Mouse (Mus musculus) layer of hippocampus, adult 18-20 months (tissue): ENCODE results near the gene Gna11. TPM values are rescaled to one million over a fixed set of nuclear protein-coding genes. Genes with fewer than 3 reads are reported as not detected.
A peak's percentile ranks its signal among the peaks of the same experiment; 100 is the strongest.

Experiments
- DNase-seq, 2 experiments: peaks; one replicate each; pipeline ENCODE4 v3.0.0; 2022; ENCODE audit warnings: low spot score in 2 of 2
- long read RNA-seq: library from polyadenylated mRNA; stranded (forward); transcript quantifications from one replicate; pipeline ENCODE4 v2.0.0, GENCODE M21; 2021
- total RNA-seq, 2 experiments: library from RNA; stranded (reverse); gene quantifications; 2 replicates each; pipeline ENCODE4 v1.2.3; 2021

Gna11 gene
- total RNA-seq: 100 to 1,000 TPM; 124 to 126 TPM
- long read RNA-seq, transcript Gna11-201 (7 exons, 3,414 nt): major isoform, 236 of 269 reads
- long read RNA-seq, partial matches to known transcripts: 20 of 269 reads
- long read RNA-seq, other reads (novel, unspliced or antisense): 11 of 269 reads

DNA sequence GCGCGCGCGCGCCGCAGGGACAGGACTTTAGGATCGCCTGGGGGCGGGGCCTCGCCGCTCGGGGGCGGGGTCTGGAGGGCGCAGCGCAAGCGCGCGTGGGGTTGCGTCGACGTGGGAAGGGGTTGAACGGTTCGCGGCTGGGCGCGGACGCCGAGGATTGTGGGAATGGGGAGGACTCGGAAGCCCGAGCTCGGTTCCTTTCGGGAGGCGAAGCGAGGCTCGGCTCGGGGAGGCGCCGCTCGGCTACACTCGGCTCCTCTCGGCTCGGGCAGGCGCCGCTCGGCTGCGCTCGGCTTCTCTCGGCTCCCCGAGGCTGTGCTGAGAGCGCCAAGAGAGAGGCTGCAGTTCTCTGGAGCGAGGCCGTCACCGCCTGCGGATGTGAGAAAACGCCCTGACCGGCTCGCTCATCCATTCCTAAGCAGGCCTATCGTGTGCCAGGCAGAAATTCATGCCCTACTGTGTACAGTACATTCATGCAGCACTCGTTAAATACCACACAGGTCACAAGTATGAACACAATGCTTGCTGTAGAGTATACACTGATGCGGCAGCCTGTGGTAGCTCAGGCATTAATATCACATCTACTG, at the start of gene Gna11:
TSS of gene Gna11 (minus strand) at position 30 of the 587 bp plus-strand sequence.
- peak; percentile 100 for DNase-seq

DNA sequence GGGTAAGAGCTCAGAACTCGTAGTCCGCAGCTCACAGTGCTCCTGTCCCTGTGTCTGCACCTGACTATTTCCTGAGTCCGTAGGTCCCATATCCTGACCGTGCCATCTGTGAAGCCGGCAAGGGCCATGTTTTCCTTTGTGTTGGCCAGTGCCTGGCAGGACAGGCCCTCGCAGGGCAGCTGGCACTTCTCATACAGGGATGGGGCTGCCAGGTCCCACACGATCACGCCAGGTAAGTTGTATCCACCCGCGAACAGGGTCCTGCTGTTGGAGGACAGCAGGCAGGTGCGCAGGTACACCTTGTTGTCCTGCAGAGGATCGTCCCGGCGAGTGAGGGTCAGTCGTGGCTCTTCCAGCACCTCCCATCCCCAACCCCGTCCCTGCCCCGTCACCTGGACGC, 48.9 kb upstream of the Gna11 start:
- DNase-seq: no peak

DNA sequence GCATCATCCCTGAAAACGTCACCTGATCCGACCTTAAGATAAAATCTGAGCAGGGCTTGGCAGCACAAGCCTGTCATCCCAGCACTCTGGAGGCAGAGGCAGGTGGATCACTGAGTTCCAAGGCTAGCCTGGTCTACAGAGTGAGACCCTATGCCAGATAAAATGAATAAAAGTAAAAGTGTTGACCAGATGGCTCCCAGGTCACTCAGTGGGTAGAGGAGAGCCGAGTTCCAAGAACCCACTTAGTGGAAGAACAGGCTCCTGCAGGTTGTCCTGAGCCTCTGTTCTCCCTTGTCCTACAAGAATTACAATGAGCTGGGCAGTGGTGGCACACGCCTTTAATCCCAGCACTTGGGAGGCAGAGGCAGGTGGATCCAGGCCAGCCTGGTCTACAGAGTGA, 48.2 kb upstream of the Gna11 start:
- no peak for DNase-seq

DNA sequence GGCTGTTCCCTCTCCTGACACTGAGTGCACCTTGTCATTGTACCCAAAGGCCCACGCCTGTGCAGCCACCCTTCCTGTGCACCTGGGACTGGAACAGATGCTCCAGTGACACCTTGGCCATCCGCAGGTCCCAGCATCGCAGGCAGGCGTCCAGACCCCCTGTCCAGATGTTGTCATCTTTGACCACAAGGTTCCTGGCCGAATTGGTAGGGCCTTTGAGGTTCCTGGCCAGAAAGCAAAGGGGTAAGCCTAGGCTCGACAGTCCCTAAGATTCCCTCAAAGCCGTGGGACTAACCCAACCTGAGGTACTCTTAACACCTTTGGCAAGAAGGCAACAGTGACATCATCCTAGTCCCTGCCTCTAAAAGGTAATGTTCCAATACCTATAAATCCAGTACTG, 47.6 kb upstream of the Gna11 start:
- no peak for DNase-seq

DNA sequence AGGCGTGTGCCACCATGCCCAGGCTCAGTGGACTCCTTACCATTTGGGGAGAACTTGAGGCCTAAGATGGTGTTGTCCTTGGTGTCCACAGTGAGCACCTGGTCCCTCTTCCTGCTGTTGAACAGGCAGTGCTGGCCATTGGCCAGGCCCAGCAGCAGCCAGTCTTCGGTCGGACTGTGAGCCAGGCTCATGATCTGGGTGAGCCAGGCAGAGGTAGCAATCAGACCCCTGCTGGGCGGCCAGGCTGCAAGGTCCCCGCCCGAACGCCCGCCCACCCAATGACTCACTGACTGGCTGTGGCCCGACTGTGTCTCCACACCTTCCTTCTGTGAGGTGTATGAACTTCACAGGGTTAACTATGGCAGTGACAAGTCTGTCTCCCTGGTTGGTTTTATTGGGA, 46.9 kb upstream of the Gna11 start:
- DNase-seq: no peak

DNA sequence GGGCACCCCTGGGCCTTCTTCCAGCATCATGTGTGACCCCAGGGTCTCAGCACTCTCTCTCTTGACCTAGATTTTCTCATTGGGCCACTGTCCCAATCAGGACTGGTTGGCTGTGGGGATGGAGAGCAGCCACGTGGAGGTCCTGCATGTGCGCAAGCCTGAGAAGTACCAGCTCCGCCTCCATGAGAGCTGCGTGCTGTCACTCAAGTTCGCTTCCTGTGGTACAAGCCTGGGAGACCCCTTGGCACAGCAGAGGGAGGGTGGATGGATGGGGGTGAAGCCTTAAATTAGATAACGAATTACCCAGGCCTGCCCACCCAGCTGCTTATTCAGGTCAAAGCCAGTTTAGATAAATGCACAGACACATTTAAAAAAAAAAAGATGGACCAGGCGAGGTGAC, 43.7 kb upstream of the Gna11 start:
- no peak for DNase-seq

DNA sequence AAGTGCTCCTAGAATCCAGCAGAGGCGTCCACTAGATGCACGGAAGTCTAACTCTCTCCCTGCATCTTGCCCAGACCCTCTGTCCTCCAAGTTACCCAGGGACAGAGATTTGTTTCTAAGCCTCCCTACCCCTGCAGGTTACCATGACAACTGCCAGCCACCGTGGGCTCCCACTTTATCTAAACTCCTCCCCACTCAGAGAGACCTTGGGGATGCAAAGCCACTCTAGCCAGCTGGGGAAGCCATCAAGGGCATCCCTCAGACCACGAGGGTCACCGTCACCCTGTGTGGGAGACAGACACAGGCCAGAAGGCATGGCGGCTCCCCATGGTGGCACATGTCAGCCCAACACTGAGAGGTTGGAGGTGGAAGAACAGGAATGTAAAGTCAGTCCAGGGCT, 38.4 kb upstream of the Gna11 start:
- no peak for DNase-seq

DNA sequence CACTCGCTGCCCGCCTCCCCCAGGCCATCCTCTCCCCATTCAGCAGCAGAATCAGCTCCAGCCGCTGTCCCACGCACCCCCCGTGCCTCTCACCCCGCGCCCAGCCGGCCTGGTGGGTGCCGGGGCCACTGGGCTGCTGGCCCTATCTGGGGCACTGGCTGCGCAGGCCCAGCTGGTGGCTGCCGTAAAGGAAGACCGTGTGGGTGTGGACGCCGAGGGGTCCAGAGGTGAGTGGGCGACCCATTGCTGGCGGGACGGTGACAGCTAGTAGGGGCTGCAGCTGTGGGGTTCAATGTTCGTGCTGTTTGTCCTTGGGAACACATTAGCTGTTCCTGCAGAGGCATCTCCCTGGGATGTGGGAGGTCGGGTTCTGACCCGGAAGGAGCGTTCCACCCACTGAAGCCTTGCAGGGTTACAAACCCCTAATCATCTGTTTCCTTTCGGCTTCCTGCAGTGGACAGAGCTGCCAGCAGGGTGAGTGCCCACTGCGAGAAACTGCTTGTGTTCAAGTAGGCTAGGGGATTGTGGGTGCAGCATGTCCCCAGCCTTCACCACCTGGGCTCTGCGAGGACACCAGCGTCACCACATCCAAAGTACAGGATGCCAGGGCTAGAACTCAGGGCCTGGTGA, 35.6 kb upstream of the Gna11 start:
- no peak for DNase-seq

DNA sequence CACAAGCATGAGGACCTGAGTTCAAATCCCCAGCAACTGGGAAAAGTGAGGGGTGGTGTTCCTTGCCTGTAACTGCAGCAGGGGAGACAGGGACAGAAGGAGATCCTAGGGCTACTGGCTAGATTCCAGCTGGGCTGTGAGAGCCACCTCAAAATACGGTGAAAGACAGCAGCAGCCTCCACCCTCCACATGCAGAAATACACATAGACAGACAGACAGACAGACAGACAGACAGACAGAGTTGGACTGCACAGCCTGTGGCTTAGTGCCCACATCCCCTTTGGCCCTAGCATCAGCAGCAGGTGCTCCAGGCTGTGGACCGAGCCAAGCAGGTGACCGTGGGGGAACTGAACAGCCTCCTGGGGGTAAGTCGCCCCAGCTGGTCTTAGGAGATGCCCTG, 35.0 kb upstream of the Gna11 start:
- no peak for DNase-seq

DNA sequence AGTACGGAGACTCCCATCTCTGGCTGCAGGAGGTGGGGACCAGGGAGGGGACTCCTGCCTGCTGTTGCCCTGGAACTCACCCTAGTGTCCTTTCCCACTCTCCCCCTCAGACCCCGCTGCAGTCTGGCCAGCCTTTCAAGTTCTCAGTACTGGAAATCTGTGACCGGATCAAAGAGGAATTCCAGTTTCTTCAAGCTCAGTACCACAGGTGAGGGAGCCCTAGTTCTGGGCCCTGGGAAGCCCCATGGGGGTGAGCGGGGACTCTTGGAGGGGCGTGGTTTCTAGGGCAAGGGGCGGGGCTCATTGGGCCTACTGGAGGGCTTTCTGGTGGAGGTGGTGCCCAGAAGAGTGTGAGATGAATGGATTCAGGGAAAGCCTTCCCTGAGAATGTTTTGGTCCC, 30.7 kb upstream of the Gna11 start:
- no peak for DNase-seq

DNA sequence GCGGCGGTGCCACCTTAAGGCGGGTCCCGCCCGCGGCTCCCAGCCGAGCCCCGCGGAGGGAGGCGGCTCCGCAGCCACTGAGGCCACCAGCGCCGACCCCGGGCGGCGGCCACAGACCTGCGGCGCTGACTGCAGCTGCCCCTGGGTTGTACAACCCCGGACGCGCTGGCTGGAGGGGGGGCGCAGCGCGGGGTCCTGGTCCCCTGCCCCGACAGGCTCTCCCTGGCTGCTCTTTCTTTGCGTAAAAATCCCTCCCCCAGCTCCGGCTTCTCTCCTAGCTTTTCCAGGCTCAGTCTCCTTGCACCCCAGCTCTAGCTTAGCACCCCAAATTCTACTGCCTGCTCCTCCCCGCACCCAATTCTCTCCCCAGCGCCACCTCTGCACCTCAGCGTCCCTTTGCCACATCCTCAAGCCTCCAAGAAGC, 30.2 kb upstream of the Gna11 start:
- no peak for DNase-seq

DNA sequence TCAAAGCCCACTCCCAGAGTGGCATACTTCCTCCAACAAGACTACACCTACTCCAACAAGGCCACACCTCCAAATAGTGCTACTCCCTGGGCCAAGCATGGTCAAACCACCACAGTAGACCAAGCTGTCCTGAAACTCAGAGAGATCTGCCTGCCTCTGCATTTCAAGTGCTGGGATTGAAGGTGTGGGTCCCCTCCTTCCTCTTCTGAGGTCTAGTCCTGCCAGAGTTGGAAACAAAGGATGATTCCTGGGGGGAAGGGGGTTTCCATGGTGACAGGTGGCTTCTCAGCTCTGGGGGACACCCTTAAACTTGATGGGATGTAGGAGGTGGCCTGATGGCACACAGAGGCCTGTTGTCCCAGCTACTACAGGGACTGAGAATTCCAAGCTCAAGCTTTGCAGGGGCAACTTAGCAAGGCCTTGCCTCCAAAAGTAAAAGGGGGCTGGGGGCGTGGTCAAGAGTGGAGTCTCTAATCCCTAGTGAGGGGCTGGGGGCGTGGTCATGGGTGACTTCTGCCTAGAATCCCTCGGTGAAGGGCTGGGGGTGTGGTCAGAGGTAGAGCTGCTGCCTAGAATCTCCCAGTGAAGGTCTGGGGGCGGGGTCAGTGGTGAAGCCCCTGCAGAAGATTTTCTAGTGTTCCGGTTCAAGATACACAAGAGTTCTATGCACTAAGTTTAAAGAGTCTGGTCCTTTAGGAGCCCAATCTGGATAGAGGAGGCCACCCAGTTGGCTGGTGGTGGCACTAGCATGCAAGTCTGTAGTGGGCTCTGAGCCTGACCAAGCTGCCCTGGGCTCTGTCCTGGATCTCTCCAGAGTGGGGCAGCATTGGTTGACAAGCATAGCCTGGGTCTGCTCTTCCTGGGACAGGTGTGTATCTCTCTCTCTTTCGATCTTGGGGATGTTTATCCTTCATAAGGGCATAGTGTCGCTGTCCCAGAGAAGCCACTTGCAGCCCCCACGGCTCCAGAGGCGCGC, 29.4 kb upstream of the Gna11 start, which contains the start of gene Tle2:
TSS of gene Tle2 (plus strand) at position 481 of the 976 bp plus-strand sequence.
- no peak for DNase-seq

DNA sequence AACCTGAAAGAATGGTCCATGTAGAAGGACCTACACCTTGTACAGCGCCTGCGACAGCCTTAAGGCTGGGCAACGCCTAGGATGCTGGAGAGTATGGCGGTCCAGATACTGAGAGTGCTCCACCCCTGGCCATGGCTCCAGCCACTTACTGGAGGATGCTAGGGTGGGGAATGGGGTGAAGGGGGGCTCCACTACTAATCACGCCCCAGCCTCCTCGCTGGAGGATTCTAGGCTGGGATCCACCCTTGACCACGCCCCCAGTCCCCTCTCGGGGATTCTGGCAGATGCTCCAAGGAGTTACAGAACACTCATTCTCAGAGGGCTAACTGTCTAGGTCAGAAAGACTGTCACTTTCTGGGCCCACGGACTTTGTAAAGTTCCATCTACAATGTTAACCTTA, 28.0 kb upstream of the Gna11 start:
- no peak for DNase-seq

DNA sequence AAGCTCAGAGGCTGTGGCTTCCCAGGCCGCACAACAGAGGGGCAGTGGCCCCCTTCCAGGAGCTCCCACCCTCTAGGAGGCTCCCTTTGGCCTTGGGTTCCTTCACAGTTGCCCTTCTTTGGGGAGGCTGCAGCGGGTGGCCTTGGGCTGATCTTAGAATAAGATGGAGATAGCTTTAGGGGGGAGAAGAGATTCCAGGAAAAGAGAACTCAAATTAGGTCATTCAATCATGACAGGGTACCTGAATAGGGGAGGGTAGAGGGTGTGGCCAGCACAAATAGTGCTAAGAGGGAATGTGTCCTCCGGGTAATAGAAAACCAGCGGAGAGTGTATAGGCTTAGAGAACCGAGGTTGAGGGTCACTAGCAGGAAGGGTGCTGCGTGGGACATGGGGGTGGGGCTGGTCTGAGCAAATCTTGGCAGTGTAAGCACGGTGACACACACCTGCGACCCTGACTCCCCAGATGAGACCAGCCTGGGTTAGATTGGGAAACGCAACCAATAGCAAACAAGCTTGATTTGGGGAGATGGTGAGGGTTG, 27.2 kb upstream of the Gna11 start:
- DNase-seq: no peak

DNA sequence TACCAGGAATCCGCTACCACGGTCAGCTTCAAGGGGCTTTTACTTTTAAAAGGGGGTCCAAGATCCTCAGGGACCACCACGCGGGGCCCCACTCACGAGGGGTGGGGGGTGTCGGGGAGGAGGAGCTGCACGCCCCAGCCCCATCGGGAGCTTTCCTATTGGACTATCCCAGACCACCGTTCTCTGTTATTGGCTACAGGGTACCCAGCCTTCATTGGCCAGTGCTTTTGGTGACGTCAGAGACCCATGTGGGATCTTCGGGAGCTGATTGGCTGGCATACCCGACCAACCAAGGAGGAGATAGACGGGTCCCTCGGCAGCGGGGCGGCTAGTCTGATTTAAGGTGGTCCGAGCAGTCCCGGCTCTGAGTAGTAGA, 26.5 kb upstream of the Gna11 start:
- DNase-seq: peak; percentile 99 to 100

DNA sequence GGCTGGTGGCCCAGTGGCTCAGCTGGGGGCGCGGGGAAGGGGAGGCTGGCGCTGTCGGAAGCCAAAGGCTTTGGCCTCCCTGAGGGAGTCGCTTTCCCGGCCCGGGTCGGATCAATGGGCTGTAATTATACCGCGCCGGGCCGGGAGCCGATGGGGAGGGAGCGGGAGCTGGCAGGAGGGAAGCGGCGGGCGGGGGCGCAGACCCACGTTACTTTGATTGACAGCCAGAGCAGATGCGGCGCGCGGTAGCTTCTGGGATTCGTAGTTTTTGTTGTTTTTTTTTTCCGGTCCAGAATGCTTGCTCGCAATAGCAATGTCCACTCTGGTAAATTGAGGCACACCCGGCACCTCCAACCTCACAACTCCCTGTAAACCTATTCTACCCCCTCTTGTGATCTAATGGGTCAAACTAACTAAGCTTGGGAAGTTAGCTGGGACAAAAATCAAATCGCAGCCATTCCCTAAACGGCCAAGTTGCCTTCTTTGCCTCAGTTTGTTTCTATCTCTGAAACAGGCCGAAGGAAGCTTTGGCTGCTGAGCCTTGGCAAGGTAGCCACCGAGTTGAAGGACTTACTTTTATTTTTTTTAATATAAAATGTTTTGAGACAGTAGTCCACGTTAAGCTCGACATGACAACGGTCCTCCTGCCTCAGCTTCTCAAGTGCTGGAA, 26.0 kb upstream of the Gna11 start:
- DNase-seq: peak; percentile 91 to 97

DNA sequence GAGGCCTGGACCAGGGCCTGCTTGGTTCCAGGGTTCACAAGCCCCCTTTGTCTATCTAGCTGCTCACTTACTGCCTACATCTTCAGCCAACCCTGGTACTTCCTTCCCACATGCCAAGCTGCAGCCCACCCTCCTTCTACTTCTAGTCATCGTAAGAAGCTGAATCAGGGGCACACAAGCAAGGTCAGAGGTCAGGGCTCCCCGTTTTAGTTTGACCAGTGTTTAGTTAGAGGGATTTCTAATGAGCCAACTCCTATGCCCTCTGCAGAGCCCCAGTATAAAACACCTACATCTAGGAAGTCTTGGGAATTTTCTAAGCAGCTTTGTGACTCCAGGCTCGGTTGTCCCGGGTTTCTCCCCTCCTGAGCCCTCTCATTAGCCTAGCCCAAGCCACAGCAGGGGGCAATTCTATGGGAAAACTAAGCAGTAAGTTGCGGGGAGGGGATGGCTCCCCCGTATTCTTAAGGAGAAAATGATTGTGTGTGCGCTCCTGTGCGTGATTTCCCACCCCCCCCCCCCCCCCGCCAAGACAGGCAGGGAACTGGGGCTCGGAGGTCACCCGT, 25.3 kb upstream of the Gna11 start:
- no peak for DNase-seq

DNA sequence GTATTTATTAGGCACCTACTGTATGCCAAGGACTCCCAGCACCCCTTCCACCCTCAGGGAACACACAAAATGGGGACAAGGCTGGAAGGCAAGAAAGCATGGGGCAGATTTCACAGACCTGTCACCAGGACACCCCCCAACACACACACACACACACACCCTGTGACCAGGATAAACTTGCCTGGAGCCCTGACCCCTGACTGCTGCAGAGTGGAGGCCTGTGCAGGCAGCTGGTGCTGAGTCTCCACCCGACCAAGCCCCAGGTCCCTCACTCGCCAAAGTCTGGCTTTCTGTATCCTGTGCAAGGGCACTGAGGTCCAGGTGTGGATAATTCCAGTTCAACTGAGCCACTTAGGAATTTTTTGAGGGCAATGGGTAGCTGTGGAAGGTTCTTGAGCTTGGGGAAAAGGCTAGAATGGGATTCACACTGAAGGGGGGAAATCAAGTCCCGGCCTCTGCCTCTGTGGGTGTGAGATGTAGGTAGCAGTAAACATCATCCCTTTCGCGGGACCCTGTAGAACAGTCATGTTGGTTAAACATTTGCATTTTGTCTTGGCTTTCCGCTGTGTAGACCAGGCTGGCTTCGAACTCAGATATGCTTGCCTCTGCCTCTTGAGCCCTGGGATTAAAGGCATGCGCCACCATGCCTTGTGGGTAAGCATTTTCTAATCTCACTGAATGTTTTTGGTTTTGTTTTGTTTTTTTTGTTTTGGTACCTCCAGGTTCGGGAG, 24.7 kb upstream of the Gna11 start:
- no peak for DNase-seq

DNA sequence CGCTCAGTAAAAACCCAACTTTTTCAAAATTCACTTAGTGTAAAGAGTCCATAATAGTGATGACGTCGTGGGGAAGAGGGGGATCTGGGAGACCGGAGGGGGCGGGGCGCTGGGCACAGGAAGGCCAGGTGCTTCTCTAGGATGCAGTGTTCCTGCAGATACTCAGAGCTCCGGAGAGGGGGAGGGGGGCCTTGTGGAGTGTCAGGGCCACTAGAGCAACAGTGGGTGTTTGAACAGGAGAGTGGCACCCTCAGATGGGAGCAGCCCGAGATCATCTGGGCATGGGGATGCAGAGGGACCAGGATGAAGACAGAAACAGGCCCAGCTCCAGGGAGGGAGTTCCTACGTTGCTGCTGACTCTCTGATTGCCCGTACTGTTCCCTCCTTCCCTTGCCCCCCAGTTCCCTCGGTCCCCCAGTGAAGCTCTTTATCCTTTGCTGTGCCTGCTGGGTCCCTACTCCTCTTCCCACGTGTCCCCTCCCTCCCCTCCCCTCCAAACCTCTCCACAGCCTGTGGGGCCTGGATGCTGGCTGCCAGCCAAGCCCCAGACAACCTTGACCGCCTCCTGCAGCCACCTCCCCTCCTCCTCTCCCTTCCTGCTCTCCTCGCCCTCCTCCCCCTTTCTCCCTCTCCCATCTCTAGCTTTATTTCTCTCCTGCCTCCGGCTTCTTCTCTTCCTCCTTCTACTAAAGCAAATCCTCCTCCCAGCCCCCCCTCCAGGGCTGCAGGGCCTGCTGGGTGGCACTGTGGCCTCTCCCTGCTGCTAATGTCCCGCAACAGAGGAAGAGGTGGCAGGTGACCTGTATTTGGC, 23.6 kb upstream of the Gna11 start:
- DNase-seq: no peak
